Mouse (Mus musculus): ENCODE results near the gene Stk17b.

GRCm38 (mm10) chr1:53721353-53721752, 63.7 kb downstream of the Stk17b start:
- no peak for TF ChIP-seq POLR2A (IDR thresholded peaks at IDR 0.05; ENCODE audit: extremely low read depth, insufficient read depth, low read length)
- no peak for TF ChIP-seq CTCF (IDR thresholded peaks at IDR 0.05; ENCODE audit: low read depth, low read length)
